Mouse (Mus musculus) intestine, postnatal 0 days (tissue): Measurements from ENCODE around the gene Lce1m. TPM values are rescaled to one million over a fixed set of nuclear protein-coding genes. Genes with fewer than 3 reads are reported as not detected.
"Not testable (repeated sequence)": the region's sequence is repeated elsewhere in the genome, so short reads cannot be mapped to it uniquely, and the experiment has no call there.

ENCODE experiments used
- ATAC-seq: fragments of 200-750 bp; cut with Nextera tagmentation; 2 replicates; pipeline ENCODE4 v1.8.0; 2017; ENCODE audit warnings: mild to moderate bottlenecking, moderate TSS enrichment, moderate library complexity
- H3K27ac ChIP-seq: fragments of 300-500 bp; sonication (generic); 2 replicates; pipeline ENCODE4 v1.5.1; 2014; ENCODE audit warnings: mild to moderate bottlenecking, low read depth, low read length, moderate library complexity
- H3K27me3 ChIP-seq: fragments of 300-500 bp; sonication (generic); replicated peaks from 2 replicates; pipeline ENCODE4 v1.6.1; 2014; ENCODE audit warnings: low read length, mixed read lengths; ENCODE audit not compliant: control insufficient read depth, insufficient read depth
- H3K36me3 ChIP-seq: fragments of 300-500 bp; sonication (generic); 2 replicates; pipeline ENCODE4 v1.6.1; 2014; ENCODE audit warnings: mild to moderate bottlenecking, moderate library complexity; ENCODE audit not compliant: control insufficient read depth, insufficient read depth
- H3K4me1 ChIP-seq: fragments of 300-500 bp; sonication (generic); replicated peaks from 2 replicates; pipeline ENCODE4 v1.6.1; 2014; ENCODE audit warnings: antibody characterized with exemption, low read length, mixed read lengths; ENCODE audit not compliant: control insufficient read depth, insufficient read depth
- H3K4me2 ChIP-seq: fragments of 300-500 bp; sonication (generic); replicated peaks from 2 replicates; pipeline ENCODE4 v1.6.1; 2014; ENCODE audit warnings: low read depth, mild to moderate bottlenecking, moderate library complexity
- H3K4me3 ChIP-seq: fragments of 300-500 bp; sonication (generic); 2 replicates; pipeline ENCODE4 v1.5.1; 2014; ENCODE audit warnings: low read depth, low read length
- H3K9ac ChIP-seq: fragments of 300-500 bp; sonication (generic); 2 replicates; pipeline ENCODE4 v1.6.1; 2014; ENCODE audit warnings: mild to moderate bottlenecking, low read depth, low read length
- H3K9me3 ChIP-seq: fragments of 300-500 bp; sonication (generic); 2 replicates; pipeline ENCODE4 v1.6.1; 2016; ENCODE audit warnings: mixed run types; ENCODE audit not compliant: control insufficient read depth
- CTCF ChIP-seq: sonication (generic); IDR thresholded peaks from 2 replicates; pipeline ENCODE4 v1.5.1; 2016; ENCODE audit warnings: low read depth, mild to moderate bottlenecking, control low read depth, antibody characterized with exemption, moderate library complexity
- WGBS: fragments of 180-500 bp; shearing (Covaris S2); extraction: QIAGEN DNeasy Blood & Tissue Kit; methylation state at CpG from one replicate; pipeline ENCODE4 v1.1.7; 2014; 5-methylcytosine and 5-hydroxymethylcytosine counted together
- polyA plus RNA-seq: library from polyadenylated mRNA; unstranded; fragments of >200 nt; fragmentation: Nextera tagmentation; extraction: Ambion mirVana; gene quantifications from 2 replicates; pipeline ENCODE4 v1.2.1, GENCODE M21; 2015

The Lce1m gene
- polyA plus RNA-seq, result not detected in 2 replicates

GRCm38 (mm10) chr3:93018960-93019359 is at the start of gene Lce1m:
Gene Lce1m, minus strand, starts transcription at chr3:93019060.
- H3K9me3 ChIP-seq, result no peaks in the 10 kb centered on the region
- no peak within 1 kb of the TSS for H3K4me3 ChIP-seq
- no peak within 1 kb of the TSS for H3K4me2 ChIP-seq
- 86% methylated on average over 2 of the region's 2 CpGs for WGBS
- H3K4me1 ChIP-seq, result no peaks in the 10 kb centered on the region
- no peak within 1 kb of the TSS for H3K27ac ChIP-seq
- H3K27me3 ChIP-seq, result no peaks in the 10 kb centered on the region
- no peak within 1 kb of the TSS for H3K9ac ChIP-seq
- TF ChIP-seq CTCF, result no peak
- no peaks in the 10 kb centered on the region for H3K36me3 ChIP-seq
- no peak for ATAC-seq

GRCm38 (mm10) chr3:93068523-93068922 is 49.7 kb upstream of the Lce1m start, which contains the start of gene Gm4858:
Gene Gm4858, plus strand, starts transcription at chr3:93068823.
- H3K9me3 ChIP-seq, ATAC-seq, H3K27me3 ChIP-seq: not testable (repeated sequence)

GRCm38 (mm10) chr3:93052826-93053474 is 34.1 kb upstream of the Lce1m start:
- no peaks in the 10 kb centered on the region for H3K27me3 ChIP-seq
- no peaks in the 10 kb centered on the region for H3K4me1 ChIP-seq
- H3K27ac ChIP-seq, result no peak overlapping the region
- no peaks in the 10 kb centered on the region for H3K36me3 ChIP-seq
- peak; percentile 52 for TF ChIP-seq CTCF
- no peaks in the 10 kb centered on the region for H3K9me3 ChIP-seq
- H3K4me3 ChIP-seq, result no peak overlapping the region
- ATAC-seq, result no peak
- 60% methylated on average over 10 of the region's 10 CpGs for WGBS
- no peak overlapping the region for H3K4me2 ChIP-seq
- no peak overlapping the region for H3K9ac ChIP-seq

More at GRCm38 (mm10) chr3:93068523-93068922, 49.7 kb upstream of the Lce1m start, which contains the start of gene Gm4858:
- not testable (repeated sequence) for H3K9ac ChIP-seq, H3K4me1 ChIP-seq, H3K36me3 ChIP-seq, H3K27ac ChIP-seq, H3K4me2 ChIP-seq, H3K4me3 ChIP-seq

- WGBS, result 60% methylated on average over 1 of the region's 1 CpGs
- Histone ChIP-seq H3K4me1 (no peaks in the 10 kb centered on the region), H3K27ac (no peak overlapping the region), H3K36me3 (no peaks in the 10 kb centered on the region), H3K9ac (no peak overlapping the region), H3K4me3 (no peak overlapping the region), H3K9me3 (no peaks in the 10 kb centered on the region), H3K27me3 (no peaks in the 10 kb centered on the region), H3K4me2 (no peak overlapping the region)
- no peak for ATAC-seq
- TF ChIP-seq CTCF, result no peak
Observed at GRCm38 (mm10) chr3:93050182-93050581, 31.3 kb upstream of the Lce1m start.

- Histone ChIP-seq H3K27ac (no peak overlapping the region), H3K9me3 (no peaks in the 10 kb centered on the region), H3K4me1 (no peaks in the 10 kb centered on the region), H3K36me3 (no peaks in the 10 kb centered on the region), H3K27me3 (no peaks in the 10 kb centered on the region), H3K4me2 (no peak overlapping the region), H3K4me3 (no peak overlapping the region), H3K9ac (no peak overlapping the region)
- 44% methylated on average over 5 of the region's 5 CpGs for WGBS
- peak; percentile 91 for TF ChIP-seq CTCF
- ATAC-seq, result no peak; the same call in 1 of the 2 replicates
Observed at GRCm38 (mm10) chr3:93031450-93031849, 12.6 kb upstream of the Lce1m start.

- 69% methylated on average over 2 of the region's 2 CpGs for WGBS
- H3K4me3 ChIP-seq, result no peak overlapping the region
- H3K27ac ChIP-seq, result no peak overlapping the region
- TF ChIP-seq CTCF, result no peak
- H3K9ac ChIP-seq, result no peak overlapping the region
- no peaks in the 10 kb centered on the region for H3K27me3 ChIP-seq
- H3K36me3 ChIP-seq, result no peaks in the 10 kb centered on the region
- H3K4me2 ChIP-seq, result no peak overlapping the region
- H3K4me1 ChIP-seq, result no peaks in the 10 kb centered on the region
- no peak for ATAC-seq
- no peaks in the 10 kb centered on the region for H3K9me3 ChIP-seq
Observed at GRCm38 (mm10) chr3:93025486-93025885, 6.6 kb upstream of the Lce1m start.
